Mouse (Mus musculus) lung, postnatal 0 days (tissue): Measurements from ENCODE around the gene Cabcoco1. TPM values are rescaled to one million over a fixed set of nuclear protein-coding genes. Genes with fewer than 3 reads are reported as not detected.

Experiments used
- ATAC-seq: fragments of 200-750 bp; cut with Nextera tagmentation; 2 replicates; pipeline ENCODE4 v1.8.0; 2017; ENCODE audit warnings: moderate library complexity
- DNase-seq: peaks from one replicate; pipeline ENCODE4 v3.0.0-alpha.2; 2016; ENCODE audit warnings: low spot score
- H3K27ac ChIP-seq: fragments of 300-500 bp; sonication (generic); 2 replicates; pipeline ENCODE4 v1.5.1; 2014; ENCODE audit warnings: antibody characterized with exemption, mild to moderate bottlenecking, low read length, mixed read lengths
- H3K27me3 ChIP-seq: fragments of 300-500 bp; sonication (generic); replicated peaks from 2 replicates; pipeline ENCODE4 v1.6.1; 2014; ENCODE audit warnings: low read length, mixed read lengths; ENCODE audit not compliant: insufficient read depth
- H3K36me3 ChIP-seq: fragments of 300-500 bp; sonication (generic); 2 replicates; pipeline ENCODE4 v1.6.1; 2014; ENCODE audit warnings: low read length, mixed read lengths; ENCODE audit not compliant: insufficient read depth
- H3K4me1 ChIP-seq: fragments of 300-500 bp; sonication (generic); 2 replicates; pipeline ENCODE4 v1.6.1; 2014; ENCODE audit warnings: antibody characterized with exemption, low read depth, low read length, mixed read lengths; ENCODE audit not compliant: insufficient read depth
- H3K4me2 ChIP-seq: fragments of 300-500 bp; sonication (generic); replicated peaks from 2 replicates; pipeline ENCODE4 v1.6.1; 2014; ENCODE audit warnings: low read depth, mild to moderate bottlenecking, low read length, moderate library complexity, mixed read lengths
- H3K4me3 ChIP-seq: fragments of 300-500 bp; sonication (generic); 2 replicates; pipeline ENCODE4 v1.5.1; 2014; ENCODE audit warnings: low read depth, low read length
- H3K9ac ChIP-seq: fragments of 300-500 bp; sonication (generic); replicated peaks from 2 replicates; pipeline ENCODE4 v1.6.1; 2014; ENCODE audit warnings: low read depth, mild to moderate bottlenecking
- H3K9me3 ChIP-seq: fragments of 300-500 bp; sonication (generic); 2 replicates; pipeline ENCODE4 v1.6.1; 2016; ENCODE audit warnings: low read length, mixed read lengths
- CTCF ChIP-seq: IDR thresholded peaks from 2 replicates; pipeline ENCODE4 v1.5.1; 2016; ENCODE audit warnings: antibody characterized with exemption, mild to moderate bottlenecking
- EP300 ChIP-seq: IDR thresholded peaks from 2 replicates; pipeline ENCODE4 v1.6.1; 2016; ENCODE audit warnings: antibody characterized with exemption, mild to moderate bottlenecking, control low read depth
- WGBS: fragments of 180-500 bp; shearing (Covaris S2); extraction: QIAGEN DNeasy Blood & Tissue Kit; methylation state at CpG from one replicate; pipeline ENCODE4 v1.1.7; 2014; 5-methylcytosine and 5-hydroxymethylcytosine counted together
- polyA plus RNA-seq: library from polyadenylated mRNA; unstranded; fragments of >200 nt; fragmentation: Nextera tagmentation; extraction: Ambion mirVana; gene quantifications from 2 replicates; pipeline ENCODE4 v1.2.1, GENCODE M21; 2015

Gene Cabcoco1
- polyA plus RNA-seq, 1 experiment from 2014 or later = 11.2 TPM

DNA sequence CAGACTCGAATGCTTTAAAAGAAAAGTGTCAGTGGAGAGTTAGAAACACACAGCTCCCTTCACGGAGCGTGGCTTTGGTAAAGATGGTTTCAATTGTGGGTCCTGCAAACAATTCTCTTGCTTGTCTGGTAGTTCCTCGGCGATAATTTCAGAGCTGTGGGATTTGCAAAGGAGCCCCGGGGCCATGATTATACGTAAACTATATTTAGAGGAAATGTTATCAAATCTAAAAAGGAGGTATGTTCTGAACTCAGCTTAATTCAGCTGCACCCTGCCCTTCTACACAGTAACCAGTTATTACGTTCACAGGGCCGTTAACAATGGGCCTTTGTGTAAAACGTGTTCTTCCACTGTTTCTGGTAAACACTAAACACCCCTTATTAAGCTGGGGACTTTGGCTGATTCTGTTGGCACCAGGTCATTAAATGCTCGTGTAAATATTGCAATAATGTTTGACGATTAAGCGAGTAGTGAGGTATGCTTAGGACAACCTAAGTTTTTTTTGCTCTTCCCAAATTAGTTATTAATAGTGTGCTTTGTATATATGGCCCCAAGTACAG, 106.6 kb downstream of the Cabcoco1 start:
- Histone ChIP-seq H3K36me3 (no peaks in the 10 kb centered on the region), H3K4me3 (no peak overlapping the region), H3K27ac (no peak overlapping the region), H3K9me3 (no peaks in the 10 kb centered on the region), H3K4me2 (no peak overlapping the region), H3K9ac (no peak overlapping the region), H3K27me3 (no peaks in the 10 kb centered on the region), H3K4me1 (no peaks in the 10 kb centered on the region)
- TF ChIP-seq CTCF (no peak), EP300 (no peak)
- WGBS = 57% methylated on average over 13 of the region's 13 CpGs
- ATAC-seq (peak; percentile 23; the same call in 1 of the 2 replicates), DNase-seq (peak; percentile 24)

DNA sequence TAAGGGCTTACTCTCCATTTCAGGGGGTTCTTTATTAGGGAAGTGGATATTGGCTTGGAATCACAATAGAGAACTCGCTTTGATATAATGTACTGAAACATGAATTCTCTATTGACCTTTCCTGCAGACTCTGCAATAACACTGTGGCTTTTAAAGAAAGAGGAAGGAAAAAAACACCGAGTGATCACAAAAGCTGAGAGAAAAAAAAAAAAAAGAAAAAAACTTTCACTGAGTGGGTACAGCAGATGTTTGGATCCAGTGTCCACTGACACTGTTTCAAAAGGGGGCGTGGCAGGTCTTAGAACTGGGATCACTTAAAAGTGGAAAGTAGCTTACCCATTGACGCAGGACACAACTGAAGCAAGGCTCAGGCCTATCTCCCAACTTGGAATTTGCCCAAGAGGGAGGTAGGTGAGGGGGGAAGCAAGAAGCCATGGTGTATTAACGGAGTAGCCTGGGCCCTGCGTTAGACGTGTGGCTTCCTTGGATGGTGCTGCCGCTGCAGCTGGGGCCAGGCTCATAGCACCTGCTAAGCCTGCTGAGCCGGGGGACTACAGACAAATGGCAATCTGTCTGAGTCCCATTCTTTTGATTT, 107.6 kb downstream of the Cabcoco1 start:
- no peak overlapping the region for H3K4me3 ChIP-seq
- H3K27me3 ChIP-seq = no peaks in the 10 kb centered on the region
- DNase-seq (no peak), ATAC-seq (no peak)
- WGBS = 77% methylated on average over 9 of the region's 9 CpGs
- H3K9ac ChIP-seq = no peak overlapping the region
- no peak for TF ChIP-seq CTCF
- no peak for TF ChIP-seq EP300
- no peak overlapping the region for H3K27ac ChIP-seq
- no peaks in the 10 kb centered on the region for H3K4me1 ChIP-seq
- H3K9me3 ChIP-seq = no peaks in the 10 kb centered on the region
- no peaks in the 10 kb centered on the region for H3K36me3 ChIP-seq
- H3K4me2 ChIP-seq = no peak overlapping the region

DNA sequence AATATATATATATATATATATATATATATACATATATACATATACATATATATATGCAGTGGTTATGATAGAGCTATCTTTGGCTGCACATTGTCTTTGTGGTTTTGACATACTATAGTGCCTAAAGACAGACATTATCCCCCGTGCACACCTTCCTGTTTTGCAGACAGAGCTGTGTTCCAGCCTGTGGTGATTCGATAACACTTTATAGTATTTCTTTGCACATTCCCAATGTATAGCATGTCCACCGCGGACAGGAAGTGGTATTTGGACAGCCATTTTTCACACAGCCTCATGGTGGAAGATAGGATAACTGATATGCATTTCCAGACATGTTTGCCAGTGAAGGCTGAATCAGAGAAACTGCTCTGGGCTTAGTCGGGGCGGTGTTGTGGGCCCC, 110.3 kb downstream of the Cabcoco1 start:
- 74% methylated on average over 6 of the region's 6 CpGs for WGBS
- ATAC-seq (no peak), DNase-seq (no peak)
- Histone ChIP-seq H3K27me3 (no peaks in the 10 kb centered on the region), H3K9me3 (no peaks in the 10 kb centered on the region), H3K4me2 (no peak overlapping the region), H3K4me1 (no peaks in the 10 kb centered on the region), H3K4me3 (no peak overlapping the region), H3K36me3 (no peaks in the 10 kb centered on the region), H3K9ac (no peak overlapping the region), H3K27ac (no peak overlapping the region)
- no peak for TF ChIP-seq CTCF

DNA sequence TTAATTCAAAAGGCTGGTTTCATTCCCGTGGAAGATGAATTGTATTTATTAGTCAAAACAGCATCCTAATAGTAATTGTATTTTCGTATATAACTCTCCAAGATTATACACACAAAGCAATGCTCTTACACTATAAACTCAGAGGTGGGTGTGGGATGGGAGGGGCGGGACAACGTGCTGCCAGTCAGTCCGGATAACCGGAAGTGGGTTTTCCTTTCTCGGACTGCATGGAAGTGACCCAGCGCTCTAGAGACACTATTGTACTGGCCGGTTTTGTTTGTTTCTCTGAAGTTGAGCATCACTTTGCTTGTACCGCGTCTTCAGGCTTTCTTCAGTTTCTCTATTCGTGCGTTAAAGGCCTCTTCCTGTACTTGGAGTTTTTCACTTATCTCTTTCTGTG, 110.8 kb downstream of the Cabcoco1 start:
- Histone ChIP-seq H3K27ac (no peak overlapping the region), H3K9ac (no peak overlapping the region), H3K36me3 (no peaks in the 10 kb centered on the region), H3K4me1 (no peaks in the 10 kb centered on the region), H3K27me3 (no peaks in the 10 kb centered on the region), H3K4me3 (no peak overlapping the region), H3K9me3 (no peaks in the 10 kb centered on the region), H3K4me2 (no peak overlapping the region)
- DNase-seq (no peak), ATAC-seq (no peak)
- 71% methylated on average over 13 of the region's 13 CpGs for WGBS
- no peak for TF ChIP-seq CTCF

DNA sequence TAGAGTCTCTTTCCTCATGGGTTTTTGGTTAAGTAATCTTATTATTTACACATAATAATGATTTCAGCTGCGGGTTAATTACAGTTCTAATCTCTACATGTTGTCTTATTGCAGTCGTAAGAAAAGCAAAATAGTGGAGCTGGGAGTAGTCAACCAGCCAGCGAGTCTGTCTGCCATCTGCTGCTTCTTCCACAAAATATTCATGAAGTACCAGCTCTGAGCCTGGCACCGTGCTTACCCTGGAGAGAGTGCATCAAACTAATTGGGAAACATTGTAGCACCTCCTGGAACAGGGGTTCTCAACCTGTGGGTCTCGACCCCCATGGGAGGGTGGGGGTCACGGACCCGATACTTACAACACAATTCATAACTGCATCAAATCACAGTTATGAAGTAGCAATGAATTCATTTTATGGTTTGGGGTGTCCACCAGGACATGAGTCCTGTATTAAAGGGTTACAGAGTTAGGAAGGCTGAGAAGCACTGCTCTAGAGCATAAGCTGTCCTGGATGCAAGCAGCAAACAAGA, 121.2 kb downstream of the Cabcoco1 start:
- H3K27me3 ChIP-seq = no peaks in the 10 kb centered on the region
- TF ChIP-seq CTCF = no peak
- no peak for TF ChIP-seq EP300
- H3K36me3 ChIP-seq = no peaks in the 10 kb centered on the region
- H3K27ac ChIP-seq = no peak overlapping the region
- H3K4me2 ChIP-seq = no peak overlapping the region
- WGBS = 84% methylated on average over 7 of the region's 7 CpGs
- no peak overlapping the region for H3K9ac ChIP-seq
- H3K4me1 ChIP-seq = no peaks in the 10 kb centered on the region
- DNase-seq = no peak
- H3K9me3 ChIP-seq = no peaks in the 10 kb centered on the region
- no peak for ATAC-seq
- H3K4me3 ChIP-seq = no peak overlapping the region

DNA sequence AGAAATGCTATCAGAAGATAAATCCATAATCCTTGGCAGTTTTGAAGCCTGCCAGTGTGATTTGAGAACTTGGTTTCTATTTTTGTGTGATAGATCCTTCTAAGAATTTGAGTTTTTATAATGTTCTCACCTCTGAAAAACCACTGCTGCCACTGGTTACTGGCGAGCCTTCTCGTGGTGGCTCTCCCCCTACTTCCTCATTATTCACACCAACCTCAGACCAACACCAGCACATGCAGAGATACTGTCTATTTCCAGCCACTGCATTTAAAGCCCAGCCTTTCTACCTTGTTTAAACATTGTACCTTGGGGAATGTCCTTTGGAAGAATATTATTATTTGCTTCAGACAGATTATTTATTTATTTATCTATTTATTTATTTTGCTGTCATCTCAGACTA, 121.8 kb downstream of the Cabcoco1 start:
- no peak for ATAC-seq
- WGBS = 51% methylated on average over 2 of the region's 2 CpGs

More for the DNA sequence above, 121.8 kb downstream of the Cabcoco1 start:
- Histone ChIP-seq H3K4me2 (no peak overlapping the region), H3K27ac (no peak overlapping the region), H3K4me1 (no peaks in the 10 kb centered on the region), H3K27me3 (no peaks in the 10 kb centered on the region), H3K9ac (no peak overlapping the region), H3K36me3 (no peaks in the 10 kb centered on the region), H3K4me3 (no peak overlapping the region), H3K9me3 (no peaks in the 10 kb centered on the region)
- DNase-seq = no peak
- no peak for TF ChIP-seq EP300
- no peak for TF ChIP-seq CTCF
